Mouse (Mus musculus): ENCODE results near the gene Cd300ld3.
"Not testable (repeated sequence)": the region's sequence is repeated elsewhere in the genome, so short reads cannot be mapped to it uniquely, and the experiment has no call there.

Cd300ld3 gene

DNA sequence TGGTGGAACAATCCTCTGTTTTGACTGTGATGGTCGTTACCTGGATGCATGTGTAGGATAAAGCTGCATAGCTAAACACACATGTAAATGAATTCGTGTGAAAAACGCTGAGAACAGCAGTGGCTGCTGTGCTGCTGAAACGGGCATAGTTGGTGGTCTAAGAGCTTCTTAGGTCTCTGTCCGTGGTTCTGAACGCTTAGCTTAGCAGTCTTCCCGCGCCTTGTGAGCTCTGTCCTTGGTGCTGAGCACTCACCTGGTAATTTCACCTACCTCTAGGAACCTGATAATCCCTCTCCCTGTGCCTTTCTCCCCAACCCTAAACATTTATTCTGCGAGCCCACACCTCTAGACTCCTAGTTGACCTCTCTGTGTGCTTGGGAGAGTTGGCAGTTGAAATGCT, 4.0 kb upstream of the Cd300ld3 start:
- peak; percentile 80 for DNase-seq

DNA sequence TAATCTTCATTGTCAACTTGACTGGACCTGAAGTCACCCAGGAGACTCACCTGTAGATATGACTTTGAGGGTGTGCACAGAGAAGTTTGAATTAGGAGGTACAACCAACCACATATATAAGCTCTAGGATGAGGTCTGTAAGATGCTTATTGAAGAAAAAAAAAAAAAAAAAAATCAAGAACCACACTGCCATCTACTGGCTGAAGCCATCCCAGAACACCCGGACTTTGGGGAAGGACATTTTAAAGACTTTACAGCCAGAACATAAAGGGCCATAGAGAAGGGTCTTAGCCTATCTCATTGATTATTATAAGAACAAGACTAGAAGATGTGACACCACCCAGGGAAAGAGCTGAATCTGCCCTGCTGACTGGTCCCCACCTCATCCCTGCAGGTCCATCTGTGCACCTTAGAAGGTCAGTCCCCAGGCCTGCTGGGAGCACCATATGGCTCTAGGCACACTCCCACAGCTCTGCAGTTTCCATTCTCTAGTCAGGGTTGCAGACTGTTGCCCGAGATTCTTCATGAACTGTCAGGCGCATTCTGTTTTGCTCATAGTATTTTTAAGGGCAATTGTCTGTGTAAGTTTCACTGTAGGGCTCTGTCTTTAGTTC, 1.2 kb upstream of the Cd300ld3 start:
- DNase-seq = no peak

DNA sequence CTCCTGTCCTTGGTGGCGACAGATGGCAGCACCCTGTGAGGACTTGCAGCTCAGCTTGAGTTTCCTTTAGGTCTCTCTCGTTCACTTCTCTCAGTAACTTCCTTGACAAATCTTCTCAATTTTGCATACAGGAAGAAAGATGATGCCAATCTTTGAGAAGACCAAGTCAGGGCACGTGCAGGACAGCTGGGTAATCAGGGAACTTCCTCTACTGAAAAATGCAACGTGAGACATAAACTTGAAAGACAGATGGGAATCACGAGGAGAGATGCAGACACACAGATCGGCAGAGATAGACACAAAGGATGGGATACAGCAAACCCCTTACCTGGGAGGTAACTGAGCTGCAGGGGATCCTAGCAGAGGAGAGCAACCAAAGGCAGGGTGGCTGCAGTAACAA, 10.5 kb downstream of the Cd300ld3 start, which contains the start of gene Cd300ld5:
Gene Cd300ld5 (minus strand): TSS at position 101 of the 400 bp plus-strand sequence.
- not testable (repeated sequence) for DNase-seq

DNA sequence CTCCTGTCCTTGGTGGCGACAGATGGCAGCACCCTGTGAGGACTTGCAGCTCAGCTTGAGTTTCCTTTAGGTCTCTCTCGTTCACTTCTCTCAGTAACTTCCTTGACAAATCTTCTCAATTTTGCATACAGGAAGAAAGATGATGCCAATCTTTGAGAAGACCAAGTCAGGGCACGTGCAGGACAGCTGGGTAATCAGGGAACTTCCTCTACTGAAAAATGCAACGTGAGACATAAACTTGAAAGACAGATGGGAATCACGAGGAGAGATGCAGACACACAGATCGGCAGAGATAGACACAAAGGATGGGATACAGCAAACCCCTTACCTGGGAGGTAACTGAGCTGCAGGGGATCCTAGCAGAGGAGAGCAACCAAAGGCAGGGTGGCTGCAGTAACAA, 21.3 kb downstream of the Cd300ld3 start, which contains the start of gene Cd300ld4:
Gene Cd300ld4 (minus strand): TSS at position 101 of the 400 bp plus-strand sequence.
- not testable (repeated sequence) for DNase-seq

DNA sequence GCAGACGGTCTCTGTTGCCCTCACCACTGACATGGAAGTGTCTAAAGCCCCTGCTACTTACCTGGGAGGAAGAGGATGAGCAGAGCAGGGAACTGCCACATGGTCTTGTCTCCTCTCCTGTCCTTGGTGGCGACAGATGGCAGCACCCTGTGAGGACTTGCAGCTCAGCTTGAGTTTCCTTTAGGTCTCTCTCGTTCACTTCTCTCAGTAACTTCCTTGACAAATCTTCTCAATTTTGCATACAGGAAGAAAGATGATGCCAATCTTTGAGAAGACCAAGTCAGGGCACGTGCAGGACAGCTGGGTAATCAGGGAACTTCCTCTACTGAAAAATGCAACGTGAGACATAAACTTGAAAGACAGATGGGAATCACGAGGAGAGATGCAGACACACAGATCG, 32.1 kb downstream of the Cd300ld3 start, which contains the start of gene Cd300ld2:
Gene Cd300ld2 (minus strand): TSS at position 101 of the 400 bp plus-strand sequence.
- not testable (repeated sequence) for DNase-seq

DNA sequence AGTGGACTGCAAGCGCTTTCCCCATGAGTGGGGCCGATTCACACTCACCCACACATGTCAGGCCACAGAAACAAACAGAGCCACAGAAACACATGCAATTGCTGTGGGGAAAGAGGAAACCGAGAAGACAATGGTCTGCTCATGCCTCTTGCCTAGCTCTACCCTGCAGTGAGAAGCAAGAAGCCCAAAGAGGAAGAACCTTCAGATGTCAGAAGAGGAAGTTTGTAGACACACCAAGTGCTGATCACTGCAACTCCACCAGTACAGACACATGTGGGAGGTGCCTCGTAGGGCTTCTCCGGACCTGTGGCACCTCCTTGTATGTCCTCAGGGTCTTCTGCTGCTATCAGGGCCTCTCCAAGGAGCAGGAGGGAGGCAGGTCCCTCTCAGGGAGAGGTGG, 44.1 kb downstream of the Cd300ld3 start:
- no peak for DNase-seq

DNA sequence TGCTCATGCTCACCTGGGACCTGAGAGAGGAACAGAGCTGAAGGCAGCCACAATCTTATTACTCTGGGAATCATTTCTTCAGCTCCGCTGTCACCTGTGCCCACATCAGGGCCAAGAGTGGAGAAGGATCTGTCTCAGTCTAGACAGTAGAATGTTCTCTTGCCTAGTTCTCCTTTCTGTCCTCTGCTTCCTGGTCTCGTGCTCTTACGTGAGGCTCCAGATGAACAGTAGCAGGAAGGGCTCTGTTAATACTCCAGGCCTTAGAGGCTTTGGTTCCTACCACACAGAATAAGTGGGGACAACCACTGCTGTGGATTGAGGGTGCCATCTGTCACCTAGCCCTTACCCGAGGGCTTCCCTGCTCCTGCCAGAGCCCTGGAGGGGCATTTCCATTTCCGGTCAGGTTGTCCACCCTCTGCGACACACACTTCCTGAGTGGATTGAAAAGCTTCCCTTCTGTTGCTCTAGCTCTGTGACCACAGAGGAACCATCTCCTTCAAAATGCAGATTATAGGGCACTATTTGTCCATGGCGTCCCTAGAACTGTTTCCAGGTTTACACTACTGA, 46.7 kb downstream of the Cd300ld3 start, which contains the start of gene Cd300c2:
Gene Cd300c2 (minus strand): TSS at position 407 of the 567 bp plus-strand sequence.
- no peak for DNase-seq
